Mouse (Mus musculus) embryonic fibroblast, embryonic 13.5 days (primary cell): ENCODE data around the gene Mgmt.

Experiments used
- CTCF ChIP-seq: IDR thresholded peaks from 2 replicates; pipeline ENCODE4 v1.5.1; 2011; ENCODE audit warnings: mild to moderate bottlenecking, control low read depth, low read length, moderate library complexity, borderline replicate concordance; ENCODE audit not compliant: insufficient read depth
- POLR2A ChIP-seq: IDR thresholded peaks from 2 replicates; pipeline ENCODE4 v1.6.1; 2011; ENCODE audit warnings: low read depth, mild to moderate bottlenecking, control low read depth, low read length, moderate library complexity

GRCm38 (mm10) chr7:136888161-136888560 is 6.3 kb upstream of the Mgmt start:
- TF ChIP-seq POLR2A, result no peak
- TF ChIP-seq CTCF, result no peak
